Mouse (Mus musculus): ENCODE results near the gene Togaram1. TPM values are rescaled to one million over a fixed set of nuclear protein-coding genes. Genes with fewer than 3 reads are reported as not detected.

Togaram1 gene
- polyA plus RNA-seq, 1 experiment: 5.8 TPM

DNA sequence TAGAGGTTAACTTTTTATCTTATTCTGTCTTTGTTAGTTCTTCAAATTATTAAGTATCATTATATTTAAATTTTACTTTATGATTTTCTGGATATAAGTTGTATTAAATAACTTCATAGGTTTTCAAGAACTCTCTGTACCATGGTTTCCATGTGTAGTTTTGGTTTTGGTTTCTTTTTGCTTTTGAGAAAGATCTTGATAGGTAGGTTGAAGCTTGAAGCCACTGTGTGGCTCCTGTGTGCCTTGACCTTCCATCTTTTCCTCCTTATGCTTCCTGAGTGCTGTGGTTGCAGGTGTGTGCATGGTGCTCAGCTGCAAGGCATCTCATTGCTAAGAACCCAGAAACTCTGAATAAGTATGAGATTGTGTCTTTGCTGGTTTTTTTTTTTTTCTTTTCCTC lies 83.2 kb downstream of the Togaram1 start:
- no peak for TF ChIP-seq POLR2A (IDR thresholded peaks at IDR 0.05; ENCODE audit: low read depth, low read length)
- TF ChIP-seq CTCF (conservative IDR thresholded peaks at IDR 0.05; ENCODE audit: insufficient read depth, insufficient read length, low read depth, low read length): no peak
- no peaks in the 10 kb centered on the region for H3K4me1 ChIP-seq (ENCODE audit: control insufficient read depth, insufficient read depth, low read length)
- DNase-seq: no peak
- peaks cover 3% of the 10 kb centered on the region for H3K36me3 ChIP-seq (ENCODE audit: control insufficient read depth, insufficient read depth, low read length)
- H3K4me3 ChIP-seq (ENCODE audit: insufficient read depth, low read depth, low read length): no peak overlapping the region
- H3K27me3 ChIP-seq (replicated peaks; ENCODE audit: control insufficient read depth, insufficient read depth, low read length): no peaks in the 10 kb centered on the region
- no peak overlapping the region for H3K27ac ChIP-seq (ENCODE audit: insufficient read depth, low read depth, low read length)

DNA sequence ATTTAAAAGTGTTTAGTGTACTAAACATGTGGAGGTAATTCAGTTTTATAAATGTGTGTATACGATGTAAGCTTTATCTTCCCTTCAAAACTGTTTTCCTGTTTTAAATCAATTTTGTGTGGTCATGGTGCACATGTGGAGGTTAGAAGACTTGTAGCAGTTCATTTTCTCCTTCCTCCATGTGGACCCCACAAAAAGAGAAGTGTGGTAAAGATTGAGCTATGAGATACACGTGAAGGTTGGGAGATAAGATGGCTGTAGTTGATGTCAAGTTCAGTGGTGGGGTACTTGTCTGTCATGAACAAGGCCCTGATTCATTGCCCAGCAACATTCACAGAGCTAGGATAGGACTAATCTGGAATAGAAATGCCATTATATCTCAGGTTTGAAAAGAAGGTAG lies 92.6 kb downstream of the Togaram1 start:
- Histone ChIP-seq H3K27ac (ENCODE audit: insufficient read depth, low read depth, low read length) (no peak overlapping the region), H3K27me3 (replicated peaks; ENCODE audit: control insufficient read depth, insufficient read depth, low read length) (no peaks in the 10 kb centered on the region), H3K4me1 (ENCODE audit: control insufficient read depth, insufficient read depth, low read length) (no peaks in the 10 kb centered on the region), H3K4me3 (ENCODE audit: insufficient read depth, low read depth, low read length) (no peak overlapping the region), H3K36me3 (ENCODE audit: control insufficient read depth, insufficient read depth, low read length) (peaks cover 4% of the 10 kb centered on the region)
- 78% methylated on average over 2 of the region's 2 CpGs for WGBS
- DNase-seq: no peak
- TF ChIP-seq POLR2A (IDR thresholded peaks at IDR 0.05; ENCODE audit: low read depth, low read length) (no peak), CTCF (conservative IDR thresholded peaks at IDR 0.05; ENCODE audit: insufficient read depth, insufficient read length, low read depth, low read length) (no peak)

DNA sequence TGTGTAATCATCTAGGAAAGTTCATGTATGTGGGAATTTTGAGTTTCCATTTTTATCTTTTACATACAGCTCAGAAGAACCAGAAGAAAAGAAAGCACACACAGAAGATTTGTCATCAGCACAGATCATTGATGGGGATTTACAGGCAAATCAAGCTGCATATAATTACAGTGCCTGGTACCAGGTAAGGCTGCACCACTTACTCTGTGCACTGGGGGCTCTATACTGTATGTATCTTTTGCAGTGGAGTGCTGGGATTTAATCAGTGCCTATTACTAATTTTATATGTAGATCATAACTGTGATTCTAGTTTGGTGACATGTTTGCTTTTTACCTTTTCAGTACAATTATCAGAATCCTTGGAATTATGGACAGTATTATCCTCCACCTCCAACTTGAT lies 95.5 kb downstream of the Togaram1 start:
- Histone ChIP-seq H3K36me3 (ENCODE audit: control insufficient read depth, insufficient read depth, low read length) (peaks cover 4% of the 10 kb centered on the region), H3K27ac (ENCODE audit: insufficient read depth, low read depth, low read length) (no peak overlapping the region), H3K27me3 (replicated peaks; ENCODE audit: control insufficient read depth, insufficient read depth, low read length) (no peaks in the 10 kb centered on the region), H3K4me3 (ENCODE audit: insufficient read depth, low read depth, low read length) (no peak overlapping the region), H3K4me1 (ENCODE audit: control insufficient read depth, insufficient read depth, low read length) (no peaks in the 10 kb centered on the region)
- DNase-seq: no peak
- no peak for TF ChIP-seq POLR2A (IDR thresholded peaks at IDR 0.05; ENCODE audit: low read depth, low read length)
- TF ChIP-seq CTCF (conservative IDR thresholded peaks at IDR 0.05; ENCODE audit: insufficient read depth, insufficient read length, low read depth, low read length): no peak

DNA sequence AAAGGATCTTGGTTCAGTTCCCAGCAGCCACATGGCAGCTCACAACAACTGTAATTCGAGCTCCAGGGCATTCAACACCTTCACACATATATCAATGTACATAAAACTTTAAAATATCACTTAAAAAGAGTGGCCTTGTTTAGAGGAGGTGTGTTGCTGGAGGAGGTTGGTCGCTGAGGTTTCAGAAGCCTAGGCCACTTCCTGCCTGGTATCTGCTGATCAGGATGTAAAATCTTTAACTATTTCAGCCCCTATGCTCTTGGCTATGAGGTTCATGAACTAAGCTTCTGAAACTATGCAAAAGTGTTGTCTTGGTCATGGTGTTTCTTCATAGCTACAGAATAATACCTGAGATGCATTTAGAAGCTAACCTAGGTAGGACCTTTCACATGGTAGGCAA lies 99.6 kb downstream of the Togaram1 start:
- DNase-seq: no peak
- TF ChIP-seq POLR2A (IDR thresholded peaks at IDR 0.05; ENCODE audit: low read depth, low read length) (no peak), CTCF (conservative IDR thresholded peaks at IDR 0.05; ENCODE audit: insufficient read depth, insufficient read length, low read depth, low read length) (no peak)
- Histone ChIP-seq H3K27ac (ENCODE audit: insufficient read depth, low read depth, low read length) (no peak overlapping the region), H3K36me3 (ENCODE audit: control insufficient read depth, insufficient read depth, low read length) (peaks cover 3% of the 10 kb centered on the region), H3K4me1 (ENCODE audit: control insufficient read depth, insufficient read depth, low read length) (no peaks in the 10 kb centered on the region), H3K4me3 (ENCODE audit: insufficient read depth, low read depth, low read length) (no peak overlapping the region), H3K27me3 (replicated peaks; ENCODE audit: control insufficient read depth, insufficient read depth, low read length) (no peaks in the 10 kb centered on the region)
- WGBS: 28% methylated on average over 2 of the region's 2 CpGs

DNA sequence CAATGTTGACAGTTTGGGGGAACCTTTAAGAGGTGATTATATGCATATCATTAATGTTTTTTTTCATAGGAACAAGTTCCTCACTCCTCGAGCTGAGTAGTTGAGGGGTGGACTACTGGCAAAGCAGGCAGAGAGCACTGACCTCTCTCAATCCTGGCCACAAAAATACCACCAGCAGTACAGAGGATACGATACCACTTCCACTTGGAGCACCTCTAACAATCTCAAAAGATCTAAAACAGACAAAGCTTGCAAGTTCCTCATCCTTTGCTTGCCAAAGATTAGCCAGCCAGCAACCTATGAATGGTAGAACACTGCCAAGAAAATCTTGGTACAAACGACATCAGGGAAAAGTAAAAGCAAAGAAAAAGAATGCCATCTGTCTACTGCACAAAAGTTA lies 100.6 kb downstream of the Togaram1 start:
- H3K27me3 ChIP-seq (replicated peaks; ENCODE audit: control insufficient read depth, insufficient read depth, low read length): no peaks in the 10 kb centered on the region
- no peak overlapping the region for H3K4me3 ChIP-seq (ENCODE audit: insufficient read depth, low read depth, low read length)
- no peaks in the 10 kb centered on the region for H3K4me1 ChIP-seq (ENCODE audit: control insufficient read depth, insufficient read depth, low read length)
- DNase-seq: no peak
- TF ChIP-seq CTCF (conservative IDR thresholded peaks at IDR 0.05; ENCODE audit: insufficient read depth, insufficient read length, low read depth, low read length): no peak
- TF ChIP-seq POLR2A (IDR thresholded peaks at IDR 0.05; ENCODE audit: low read depth, low read length): no peak
- H3K27ac ChIP-seq (ENCODE audit: insufficient read depth, low read depth, low read length): no peak overlapping the region
- H3K36me3 ChIP-seq (ENCODE audit: control insufficient read depth, insufficient read depth, low read length): no peaks in the 10 kb centered on the region; the same call in none of the 2 replicates
- 30% methylated on average over 3 of the region's 3 CpGs for WGBS

DNA sequence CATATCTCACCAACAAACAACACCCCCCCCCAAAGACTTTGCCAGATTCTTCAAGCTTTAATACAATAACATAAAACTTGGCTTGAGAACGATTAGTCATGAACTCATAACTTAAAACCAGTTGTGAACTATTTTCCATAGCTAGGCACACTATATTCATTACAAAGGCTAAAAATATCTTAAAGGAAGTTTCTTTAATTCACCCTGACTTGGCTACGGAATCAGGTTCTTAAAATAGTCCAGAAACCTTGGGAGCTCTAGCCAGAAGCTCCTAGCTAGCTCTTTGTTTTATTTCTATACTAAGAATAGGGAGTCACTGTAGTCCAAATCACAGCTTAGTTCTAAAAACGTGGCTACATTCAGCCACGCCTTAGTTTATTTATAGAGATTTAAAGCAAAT lies 102.8 kb downstream of the Togaram1 start:
- WGBS: 52% methylated on average over 4 of the region's 4 CpGs
- Histone ChIP-seq H3K4me3 (ENCODE audit: insufficient read depth, low read depth, low read length) (no peak overlapping the region), H3K36me3 (ENCODE audit: control insufficient read depth, insufficient read depth, low read length) (no peaks in the 10 kb centered on the region; the same call in none of the 2 replicates), H3K4me1 (ENCODE audit: control insufficient read depth, insufficient read depth, low read length) (no peaks in the 10 kb centered on the region), H3K27me3 (replicated peaks; ENCODE audit: control insufficient read depth, insufficient read depth, low read length) (no peaks in the 10 kb centered on the region), H3K27ac (ENCODE audit: insufficient read depth, low read depth, low read length) (no peak overlapping the region)
- DNase-seq: no peak
- TF ChIP-seq CTCF (conservative IDR thresholded peaks at IDR 0.05; ENCODE audit: insufficient read depth, insufficient read length, low read depth, low read length) (no peak), POLR2A (IDR thresholded peaks at IDR 0.05; ENCODE audit: low read depth, low read length) (no peak)

Other genes with a start within 250 kb of the Togaram1 start
- gene Gm527, start 47.9 kb upstream of the Togaram1 start, polyA plus RNA-seq (2012; rRNA removed): 0.33 and 0.50 TPM in 2 replicates
- gene Klhl28, start 270 bp upstream of the Togaram1 start, polyA plus RNA-seq (2012; rRNA removed): 1.4 and 2.2 TPM in 2 replicates
- gene Prpf39, start 70.5 kb downstream of the Togaram1 start, polyA plus RNA-seq (2012; rRNA removed): 6.3 and 6.7 TPM in 2 replicates
- 50.5 and 80.3 TPM in 2 replicates for gene Fkbp3, start 108.2 kb downstream of the Togaram1 start, polyA plus RNA-seq (2012; rRNA removed)
- gene Fancm, start 109.8 kb downstream of the Togaram1 start, polyA plus RNA-seq (2012; rRNA removed): 1.0 and 1.2 TPM in 2 replicates
- gene Mis18bp1, start 206.8 kb downstream of the Togaram1 start, polyA plus RNA-seq (2012; rRNA removed): 0.03 TPM in 1 of 2 replicates, not detected in the other

Data from kidney, adult 2 months (tissue).